Mouse (Mus musculus) E14TG2a.4 (cell line): ENCODE data around the gene Aff3.
A peak's percentile ranks its signal among the peaks of the same experiment; 100 is the strongest.

ENCODE experiments used
- CTCF ChIP-seq: conservative IDR thresholded peaks from 2 replicates; pipeline ENCODE4 v1.5.1; 2014; ENCODE audit warnings: low read length
- NANOG ChIP-seq: IDR thresholded peaks from 2 replicates; pipeline ENCODE4 v1.6.1; 2014; ENCODE audit warnings: borderline replicate concordance, low read length, mixed read lengths

GRCm38 (mm10) chr1:38202475-38203183 is 462.1 kb downstream of the Aff3 start:
- TF ChIP-seq NANOG: no peak
- TF ChIP-seq CTCF: peak; percentile 61
